Mouse (Mus musculus): ENCODE measurements around the gene Rapgef4. TPM values are rescaled to one million over a fixed set of nuclear protein-coding genes. Genes with fewer than 3 reads are reported as not detected.

Gene Rapgef4
- polyA plus RNA-seq, 1 experiment from 2014 or later, result 3.1 TPM

DNA sequence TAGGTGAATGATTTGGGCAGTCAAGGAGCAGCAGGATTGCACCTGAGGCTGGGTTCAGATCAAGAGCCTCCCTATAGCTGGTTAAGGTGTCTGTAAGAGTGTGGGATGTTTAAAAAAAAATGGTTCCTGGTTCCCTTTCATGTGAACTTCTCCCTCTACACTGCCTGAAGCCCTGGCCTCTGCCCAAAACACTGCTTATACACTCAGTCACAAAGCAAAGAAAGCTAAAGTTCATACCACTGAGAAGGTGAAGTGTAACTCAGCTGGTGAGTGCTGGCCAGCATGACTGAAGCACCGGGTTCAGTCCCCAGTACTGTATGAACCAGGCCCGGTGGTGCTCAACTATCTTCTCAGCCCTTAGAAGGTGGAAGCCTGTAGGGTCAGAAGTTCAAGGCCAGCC is 218.4 kb downstream of the Rapgef4 start:
- H3K9me3 ChIP-seq, result no peaks in the 10 kb centered on the region
- no peak overlapping the region for H3K27ac ChIP-seq
- H3K27me3 ChIP-seq, result no peaks in the 10 kb centered on the region
- H3K4me1 ChIP-seq, result peaks cover 17% of the 10 kb centered on the region
- no peak overlapping the region for H3K4me3 ChIP-seq (replicated peaks)
- whole genome bisulfite sequencing, result 91% methylated on average over 2 of the region's 2 CpGs
- no peak overlapping the region for H3K9ac ChIP-seq
- no peak overlapping the region for H3K4me2 ChIP-seq
- H3K36me3 ChIP-seq (replicated peaks), result no peaks in the 10 kb centered on the region
- ATAC-seq (ENCODE audit: low FRiP score), result no peak

DNA sequence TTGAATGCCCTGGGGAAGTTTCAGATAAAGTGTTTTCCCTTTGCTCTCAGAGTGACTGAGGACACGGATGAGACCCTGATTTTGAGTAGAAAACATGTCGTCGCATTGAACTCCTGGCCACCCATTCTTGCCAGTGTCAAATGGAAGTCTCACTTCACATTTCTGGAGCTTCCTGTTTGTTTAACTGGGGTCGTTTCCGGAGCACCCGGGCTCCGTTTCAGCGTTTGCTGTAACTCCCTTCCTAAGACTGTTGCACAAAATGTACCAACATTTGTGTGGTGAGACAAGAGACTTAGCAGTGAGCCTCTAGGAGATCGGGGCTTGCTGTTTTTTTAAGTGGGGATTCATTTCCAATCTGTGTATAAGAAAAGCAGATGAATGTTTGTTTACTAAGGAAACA is 220.5 kb downstream of the Rapgef4 start:
- Histone ChIP-seq H3K9ac (no peak overlapping the region), H3K27me3 (no peaks in the 10 kb centered on the region), H3K4me1 (peaks cover 17% of the 10 kb centered on the region), H3K4me2 (no peak overlapping the region), H3K27ac (no peak overlapping the region), H3K4me3 (replicated peaks) (no peak overlapping the region), H3K36me3 (replicated peaks) (no peaks in the 10 kb centered on the region), H3K9me3 (no peaks in the 10 kb centered on the region)
- no peak for ATAC-seq (ENCODE audit: low FRiP score)
- 70% methylated on average over 9 of the region's 9 CpGs for WGBS

DNA sequence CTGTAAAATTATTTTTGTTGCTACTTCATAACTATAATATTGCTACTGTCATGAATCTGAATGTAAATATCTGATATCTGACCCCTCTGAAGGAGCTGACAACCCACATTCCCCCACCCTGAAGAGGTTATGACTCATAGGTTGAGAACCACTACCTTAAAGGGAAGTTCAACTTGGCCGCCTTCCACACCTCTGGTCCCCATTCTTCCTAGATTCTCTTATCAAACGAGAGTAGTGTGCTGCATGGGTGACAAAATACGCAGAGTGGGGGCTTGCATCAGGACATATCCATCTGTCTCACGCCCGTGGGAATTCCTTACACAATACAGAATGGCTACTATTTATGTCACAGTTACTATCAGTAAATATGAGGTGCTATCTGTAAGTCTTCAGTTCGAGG is 221.2 kb downstream of the Rapgef4 start:
- H3K4me3 ChIP-seq (replicated peaks), result no peak overlapping the region
- no peak overlapping the region for H3K4me2 ChIP-seq
- no peak for ATAC-seq (ENCODE audit: low FRiP score)
- no peaks in the 10 kb centered on the region for H3K27me3 ChIP-seq
- no peak overlapping the region for H3K9ac ChIP-seq
- no peaks in the 10 kb centered on the region for H3K9me3 ChIP-seq
- no peak overlapping the region for H3K27ac ChIP-seq
- WGBS, result 84% methylated on average over 6 of the region's 6 CpGs
- H3K36me3 ChIP-seq (replicated peaks), result no peaks in the 10 kb centered on the region
- peaks cover 19% of the 10 kb centered on the region for H3K4me1 ChIP-seq

DNA sequence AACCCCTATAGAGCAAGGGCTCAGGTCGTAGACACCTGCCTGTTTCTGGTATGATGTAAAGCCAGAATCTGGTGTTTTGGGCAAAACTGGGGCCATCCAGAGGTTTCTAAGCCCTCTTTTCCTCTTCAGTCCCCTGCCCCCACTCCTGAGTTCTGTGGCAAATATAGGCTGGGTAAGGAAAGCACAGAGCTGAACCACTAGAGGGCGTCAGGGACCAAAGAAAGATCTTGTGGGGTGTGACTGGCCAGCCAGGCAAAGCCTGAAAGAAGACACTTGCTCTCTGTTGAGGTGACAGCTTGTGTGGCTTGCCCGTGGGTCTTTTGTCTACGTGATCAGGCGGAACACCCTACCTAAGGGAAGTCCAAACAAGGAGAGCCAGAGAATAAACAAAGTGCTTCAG is 222.6 kb downstream of the Rapgef4 start:
- H3K4me3 ChIP-seq (replicated peaks), result no peak overlapping the region
- H3K4me1 ChIP-seq, result peaks cover 19% of the 10 kb centered on the region
- no peaks in the 10 kb centered on the region for H3K9me3 ChIP-seq
- ATAC-seq (ENCODE audit: low FRiP score), result peak; percentile 41; the same call in 1 of the 2 replicates
- no peak overlapping the region for H3K9ac ChIP-seq
- H3K27me3 ChIP-seq, result no peaks in the 10 kb centered on the region
- H3K36me3 ChIP-seq (replicated peaks), result no peaks in the 10 kb centered on the region
- peak overlapping the region; percentile 24; the same call in 1 of the 2 replicates for H3K4me2 ChIP-seq
- WGBS, result 7% methylated on average over 5 of the region's 5 CpGs
- no peak overlapping the region for H3K27ac ChIP-seq

DNA sequence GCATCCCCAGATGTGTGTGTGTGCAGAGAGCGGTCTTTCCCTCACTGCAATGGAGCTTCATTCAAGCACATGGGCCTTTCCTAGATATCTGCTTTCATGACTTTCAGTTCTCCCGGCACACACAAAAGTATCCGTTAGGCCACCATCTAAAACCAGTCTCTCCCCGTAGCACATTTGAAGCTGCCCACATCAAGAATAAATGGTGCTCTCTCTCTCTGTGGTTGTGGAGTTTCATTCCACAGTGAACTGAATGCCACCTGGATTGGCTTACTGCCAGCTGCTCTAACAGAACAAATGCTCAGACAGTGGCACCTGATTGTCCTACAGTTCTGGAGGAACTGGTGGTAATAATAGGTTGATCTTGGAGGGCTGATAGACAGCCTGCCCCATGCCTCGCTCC is 224.8 kb downstream of the Rapgef4 start:
- no peak overlapping the region for H3K9ac ChIP-seq
- 86% methylated on average over 5 of the region's 5 CpGs for WGBS
- peaks cover 12% of the 10 kb centered on the region for H3K4me1 ChIP-seq
- no peak overlapping the region for H3K27ac ChIP-seq
- no peak overlapping the region for H3K4me3 ChIP-seq (replicated peaks)
- ATAC-seq (ENCODE audit: low FRiP score), result no peak
- H3K4me2 ChIP-seq, result no peak overlapping the region
- H3K9me3 ChIP-seq, result no peaks in the 10 kb centered on the region
- H3K27me3 ChIP-seq, result no peaks in the 10 kb centered on the region
- H3K36me3 ChIP-seq (replicated peaks), result no peaks in the 10 kb centered on the region

DNA sequence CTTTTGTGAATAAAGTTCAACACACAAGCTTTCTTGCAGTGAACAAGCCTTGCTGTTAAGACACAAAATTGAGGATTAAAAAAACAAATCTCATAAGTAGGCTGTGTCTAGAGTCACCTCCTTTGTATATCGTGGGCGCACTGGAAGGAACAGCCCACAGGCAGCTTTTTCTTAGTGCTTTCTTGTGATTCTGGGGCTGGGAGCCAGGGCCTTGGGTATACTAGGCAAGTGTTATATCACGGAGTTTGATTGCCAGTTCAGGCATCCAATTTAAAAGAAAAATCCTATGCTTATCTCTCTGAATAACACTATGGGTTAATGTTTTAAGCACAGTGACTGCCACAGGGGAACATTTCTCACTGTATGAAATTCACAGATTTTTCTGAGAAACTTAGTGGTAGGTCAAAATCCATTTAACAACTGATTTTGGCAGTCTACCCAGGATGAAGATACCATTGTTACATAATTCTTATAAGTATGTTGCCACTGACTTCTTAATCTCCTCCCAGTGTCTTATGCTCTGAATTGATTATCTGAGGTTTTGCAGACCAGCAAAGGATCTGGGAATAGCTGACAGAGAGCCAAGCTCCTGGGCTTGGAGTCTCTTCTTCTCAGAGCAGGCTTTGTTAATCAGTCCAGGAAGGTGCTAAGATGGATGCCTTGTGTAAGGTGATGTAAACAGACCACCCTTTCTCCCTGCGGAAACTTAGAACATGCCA is 225.6 kb downstream of the Rapgef4 start:
- Histone ChIP-seq H3K4me3 (replicated peaks) (no peak overlapping the region), H3K36me3 (replicated peaks) (no peaks in the 10 kb centered on the region), H3K27ac (no peak overlapping the region), H3K27me3 (no peaks in the 10 kb centered on the region), H3K9me3 (no peaks in the 10 kb centered on the region), H3K9ac (no peak overlapping the region), H3K4me2 (no peak overlapping the region), H3K4me1 (peaks cover 11% of the 10 kb centered on the region)
- no peak for ATAC-seq (ENCODE audit: low FRiP score)
- 91% methylated on average over 4 of the region's 4 CpGs for whole genome bisulfite sequencing

DNA sequence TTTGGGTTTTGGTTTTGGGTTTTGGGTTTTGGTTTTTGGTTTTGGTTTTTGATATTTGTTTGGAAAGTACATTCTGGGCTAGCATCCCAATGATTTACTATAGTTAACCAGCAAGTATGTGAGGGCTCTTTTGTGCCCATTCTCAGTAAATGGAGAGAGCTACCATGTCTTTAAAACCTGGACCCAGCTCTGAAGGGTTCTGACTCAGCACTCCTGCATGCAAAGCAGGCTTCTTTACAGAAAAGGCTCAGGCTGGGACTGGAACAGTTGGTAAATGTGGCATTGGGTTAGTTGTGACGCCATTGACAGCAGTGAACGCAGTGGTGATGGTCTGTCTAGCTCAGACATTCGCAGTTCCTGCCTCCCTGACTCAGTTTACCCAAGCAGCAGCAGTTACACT is 236.3 kb downstream of the Rapgef4 start:
- Histone ChIP-seq H3K27me3 (no peaks in the 10 kb centered on the region), H3K4me1 (no peaks in the 10 kb centered on the region), H3K9ac (no peak overlapping the region), H3K36me3 (replicated peaks) (no peaks in the 10 kb centered on the region), H3K4me2 (no peak overlapping the region), H3K27ac (no peak overlapping the region), H3K4me3 (replicated peaks) (no peak overlapping the region), H3K9me3 (no peaks in the 10 kb centered on the region)
- 80% methylated on average over 3 of the region's 3 CpGs for WGBS
- ATAC-seq (ENCODE audit: low FRiP score), result no peak

DNA sequence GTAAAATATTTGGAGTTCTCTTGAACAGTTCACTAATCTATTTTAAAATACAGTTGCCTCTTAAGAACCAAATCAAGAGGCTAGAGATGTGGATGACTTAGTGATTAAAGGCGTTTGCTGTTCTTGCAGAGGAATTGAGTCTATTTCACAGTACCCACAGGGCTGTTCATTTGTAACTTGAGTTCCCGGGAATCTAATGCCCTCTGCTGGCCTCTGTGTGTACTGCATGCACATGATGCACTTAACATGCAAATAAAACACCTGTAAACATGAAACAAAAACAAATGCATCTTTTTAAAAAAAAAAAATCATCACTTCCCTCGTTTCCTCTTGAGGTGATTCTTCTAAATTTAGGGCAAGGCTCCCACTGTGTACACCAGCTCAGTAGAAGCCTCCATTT is 238.9 kb downstream of the Rapgef4 start:
- no peaks in the 10 kb centered on the region for H3K9me3 ChIP-seq
- no peaks in the 10 kb centered on the region for H3K27me3 ChIP-seq
- ATAC-seq (ENCODE audit: low FRiP score), result no peak
- peaks cover 5% of the 10 kb centered on the region for H3K4me1 ChIP-seq
- 26% methylated on average over 3 of the region's 3 CpGs for WGBS
- no peak overlapping the region for H3K27ac ChIP-seq
- H3K4me3 ChIP-seq (replicated peaks), result no peak overlapping the region
- H3K4me2 ChIP-seq, result no peak overlapping the region
- no peak overlapping the region for H3K9ac ChIP-seq
- no peaks in the 10 kb centered on the region for H3K36me3 ChIP-seq (replicated peaks)

DNA sequence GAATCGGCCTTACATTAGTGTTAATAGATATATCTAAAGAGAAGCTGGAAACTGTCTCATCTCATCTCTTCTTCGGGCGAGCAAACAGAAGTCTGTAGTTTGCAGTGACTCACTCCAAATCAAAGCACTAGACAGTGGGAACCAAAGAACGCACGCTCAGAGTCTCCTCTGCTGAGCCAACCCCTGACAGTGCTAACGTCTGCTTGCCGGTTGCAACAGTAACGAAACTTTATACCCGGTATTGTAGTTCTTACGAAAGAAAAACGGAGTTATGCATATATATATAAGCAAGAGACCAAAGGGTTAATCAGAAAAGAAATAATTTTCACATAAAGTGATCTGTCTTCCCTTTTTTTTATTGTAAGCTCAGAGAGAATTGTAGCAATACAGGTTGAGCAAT is 240.2 kb downstream of the Rapgef4 start:
- WGBS, result 91% methylated on average over 11 of the region's 11 CpGs
- no peak overlapping the region for H3K27ac ChIP-seq
- ATAC-seq (ENCODE audit: low FRiP score), result no peak
- H3K36me3 ChIP-seq (replicated peaks), result no peaks in the 10 kb centered on the region
- no peaks in the 10 kb centered on the region for H3K27me3 ChIP-seq
- H3K9ac ChIP-seq, result no peak overlapping the region
- H3K4me3 ChIP-seq (replicated peaks), result no peak overlapping the region
- H3K4me2 ChIP-seq, result no peak overlapping the region
- peaks cover 5% of the 10 kb centered on the region for H3K4me1 ChIP-seq
- H3K9me3 ChIP-seq, result no peaks in the 10 kb centered on the region

DNA sequence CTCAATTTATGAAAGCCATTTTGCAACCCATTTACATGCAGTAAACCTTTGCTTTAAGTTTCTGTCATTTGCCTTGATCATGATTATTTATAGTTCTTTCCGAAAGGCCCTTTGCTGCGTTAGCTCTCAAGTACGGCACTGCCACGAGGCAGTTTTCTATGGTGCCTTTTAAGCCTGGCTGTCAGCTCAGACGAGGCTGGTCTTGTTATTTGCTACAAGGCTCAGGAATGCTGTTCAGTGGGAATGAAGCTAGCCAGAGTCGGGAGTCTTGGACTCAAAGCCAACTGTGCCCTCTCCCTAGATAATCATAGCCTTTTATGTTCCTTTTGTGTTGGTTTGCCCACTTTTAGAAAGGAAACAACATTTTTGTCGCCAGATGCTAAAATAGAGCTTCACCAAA is 240.7 kb downstream of the Rapgef4 start:
- ATAC-seq (ENCODE audit: low FRiP score), result no peak
- H3K27me3 ChIP-seq, result no peaks in the 10 kb centered on the region
- no peaks in the 10 kb centered on the region for H3K36me3 ChIP-seq (replicated peaks)
- H3K4me3 ChIP-seq (replicated peaks), result no peak overlapping the region
- no peak overlapping the region for H3K27ac ChIP-seq
- 48% methylated on average over 7 of the region's 7 CpGs for WGBS
- no peak overlapping the region for H3K4me2 ChIP-seq
- peaks cover 5% of the 10 kb centered on the region for H3K4me1 ChIP-seq
- H3K9ac ChIP-seq, result no peak overlapping the region
- no peaks in the 10 kb centered on the region for H3K9me3 ChIP-seq

DNA sequence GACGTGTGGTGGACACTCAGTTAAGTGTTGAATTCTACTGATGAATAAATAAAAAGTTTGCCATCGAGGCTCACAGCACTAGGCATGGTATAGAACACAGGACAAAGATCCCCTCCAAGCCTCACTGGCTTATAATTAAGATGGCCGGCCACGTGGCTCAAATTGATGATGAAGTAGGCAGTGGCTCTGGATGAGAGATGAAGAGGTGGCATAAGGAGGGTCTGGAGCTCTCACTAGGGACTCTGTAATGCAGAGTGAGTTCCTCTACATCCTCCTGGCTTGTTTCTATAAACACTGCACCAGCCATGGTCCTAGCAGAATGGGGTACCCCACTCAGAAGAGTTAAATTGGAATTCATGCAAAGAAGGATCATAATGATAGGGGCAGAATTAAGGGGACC is 241.2 kb downstream of the Rapgef4 start:
- no peak for ATAC-seq (ENCODE audit: low FRiP score)
- H3K9me3 ChIP-seq, result no peaks in the 10 kb centered on the region
- no peaks in the 10 kb centered on the region for H3K27me3 ChIP-seq
- no peak overlapping the region for H3K4me3 ChIP-seq (replicated peaks)
- H3K9ac ChIP-seq, result no peak overlapping the region
- no peak overlapping the region for H3K27ac ChIP-seq
- no peak overlapping the region for H3K4me2 ChIP-seq
- 87% methylated on average over 4 of the region's 4 CpGs for WGBS
- H3K36me3 ChIP-seq (replicated peaks), result no peaks in the 10 kb centered on the region
- H3K4me1 ChIP-seq, result peaks cover 5% of the 10 kb centered on the region

DNA sequence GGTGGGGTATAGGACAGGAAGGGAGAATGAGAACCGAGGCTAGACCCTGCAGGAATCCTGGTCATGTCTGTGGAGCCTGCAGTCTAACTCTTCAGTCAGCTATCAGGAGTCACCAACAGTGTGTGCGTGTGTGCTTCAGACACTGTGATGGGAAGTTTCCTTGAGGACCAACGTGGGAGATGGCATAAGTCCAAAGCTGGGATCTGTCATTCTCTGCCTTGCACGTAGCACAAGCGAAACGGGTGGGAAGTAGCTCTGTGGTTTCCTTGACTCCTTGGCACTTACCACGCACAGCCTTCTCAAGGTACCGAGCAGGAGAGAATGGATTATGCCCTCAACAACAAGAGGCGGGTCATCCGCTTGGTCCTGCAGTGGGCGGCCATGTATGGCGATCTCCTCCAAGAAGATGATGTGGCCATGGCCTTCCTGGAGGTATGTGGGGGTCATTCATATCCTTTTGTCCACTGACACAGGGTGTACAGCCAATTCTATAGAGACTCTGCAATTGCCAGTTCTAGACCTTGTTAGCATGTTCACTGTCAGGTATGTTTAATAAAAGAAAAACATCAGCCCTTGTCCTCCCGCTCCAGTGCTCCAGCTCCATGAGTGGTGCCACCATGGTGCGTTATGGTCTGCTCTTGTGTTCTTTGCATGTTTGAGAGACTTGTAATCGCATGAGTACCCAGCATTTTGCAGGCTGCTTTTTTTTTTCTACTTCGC is 241.9 kb downstream of the Rapgef4 start:
- no peaks in the 10 kb centered on the region for H3K9me3 ChIP-seq
- H3K4me2 ChIP-seq, result no peak overlapping the region
- no peak overlapping the region for H3K4me3 ChIP-seq (replicated peaks)
- H3K4me1 ChIP-seq, result peaks cover 5% of the 10 kb centered on the region
- H3K27ac ChIP-seq, result no peak overlapping the region
- WGBS, result 90% methylated on average over 16 of the region's 16 CpGs
- H3K36me3 ChIP-seq (replicated peaks), result no peaks in the 10 kb centered on the region
- H3K27me3 ChIP-seq, result no peaks in the 10 kb centered on the region
- H3K9ac ChIP-seq, result no peak overlapping the region
- ATAC-seq (ENCODE audit: low FRiP score), result no peak

DNA sequence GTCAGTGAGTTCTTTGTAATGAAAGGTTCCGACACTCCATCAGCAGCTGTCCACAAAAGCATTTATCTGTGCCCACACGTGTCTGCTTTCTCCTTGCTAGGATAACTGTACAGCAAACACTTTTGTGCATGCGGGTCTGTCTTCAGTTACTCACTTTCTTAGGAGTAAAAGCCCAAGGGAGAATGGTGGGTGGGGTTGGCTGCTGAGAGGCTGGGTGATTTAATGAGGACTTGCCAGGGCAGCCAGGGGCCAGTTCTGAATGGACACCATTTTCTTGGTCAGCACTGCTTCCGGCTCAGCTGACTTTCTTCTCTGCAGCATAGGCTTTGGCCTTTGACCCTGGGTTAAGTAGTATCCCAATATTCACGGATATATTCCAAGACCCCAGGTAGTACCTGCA is 242.4 kb downstream of the Rapgef4 start:
- no peak overlapping the region for H3K4me3 ChIP-seq (replicated peaks)
- H3K4me1 ChIP-seq, result peaks cover 5% of the 10 kb centered on the region
- H3K9me3 ChIP-seq, result no peaks in the 10 kb centered on the region
- WGBS, result 56% methylated on average over 5 of the region's 5 CpGs
- no peak for ATAC-seq (ENCODE audit: low FRiP score)
- H3K4me2 ChIP-seq, result no peak overlapping the region
- no peak overlapping the region for H3K9ac ChIP-seq
- no peak overlapping the region for H3K27ac ChIP-seq
- no peaks in the 10 kb centered on the region for H3K36me3 ChIP-seq (replicated peaks)
- no peaks in the 10 kb centered on the region for H3K27me3 ChIP-seq

Measured in forebrain, embryonic 12.5 days (tissue).